Mouse (Mus musculus): ENCODE measurements around the gene Crybb1. TPM values are rescaled to one million over a fixed set of nuclear protein-coding genes. Genes with fewer than 3 reads are reported as not detected.

The Crybb1 gene
- total and polyA plus RNA-seq, 3 experiments: not detected

- Histone ChIP-seq H3K27me3 (ENCODE audit: insufficient read depth, low read length) (no peaks in the 10 kb centered on the region), H3K36me3 (replicated peaks) (peaks cover 88% of the 10 kb centered on the region), H3K9me3 (replicated peaks) (no peaks in the 10 kb centered on the region), H3K4me3 (ENCODE audit: low read depth, low read length) (peak overlapping the region; percentile 31; the same call in 1 of the 2 replicates), H3K4me1 (ENCODE audit: insufficient read depth, low read depth, low read length) (peaks cover 100% of the 10 kb centered on the region)
- ATAC-seq (ENCODE audit: extremely low read depth, insufficient number of reproducible peaks, low FRiP score, poor library complexity, severe bottlenecking): no peak
- TF ChIP-seq GATA2 (IDR thresholded peaks at IDR 0.05; ENCODE audit: borderline replicate concordance, low read depth, low read length): no peak
- no peak for TF ChIP-seq GATA1 (IDR thresholded peaks at IDR 0.05; ENCODE audit: borderline replicate concordance, low read length)
- no peak for DNase-seq (ENCODE audit: low spot score)
Observed at GRCm38 (mm10) chr5:112283543-112284202, 28.1 kb downstream of the Crybb1 start.

GRCm38 (mm10) chr5:112284203-112284582 is 28.6 kb downstream of the Crybb1 start:
- Histone ChIP-seq H3K27me3 (ENCODE audit: insufficient read depth, low read length) (no peaks in the 10 kb centered on the region), H3K4me1 (ENCODE audit: insufficient read depth, low read depth, low read length) (peaks cover 100% of the 10 kb centered on the region), H3K9me3 (replicated peaks) (no peaks in the 10 kb centered on the region), H3K36me3 (replicated peaks) (peaks cover 85% of the 10 kb centered on the region), H3K4me3 (ENCODE audit: low read depth, low read length) (peak overlapping the region; percentile 31; the same call in 1 of the 2 replicates)
- ATAC-seq (ENCODE audit: extremely low read depth, insufficient number of reproducible peaks, low FRiP score, poor library complexity, severe bottlenecking) (no peak), DNase-seq (ENCODE audit: low spot score) (no peak)
- no peak for TF ChIP-seq GATA2 (IDR thresholded peaks at IDR 0.05; ENCODE audit: borderline replicate concordance, low read depth, low read length)
- TF ChIP-seq TAL1 (conservative IDR thresholded peaks at IDR 0.05; ENCODE audit: low read depth, low read length): no peak
- no peak for TF ChIP-seq CTCF (IDR thresholded peaks at IDR 0.05; ENCODE audit: low read depth, low read length)
- TF ChIP-seq POLR2AphosphoS5 (IDR thresholded peaks at IDR 0.05; ENCODE audit: insufficient replicate concordance, low read depth, low read length): no peak
- no peak for TF ChIP-seq GATA1 (IDR thresholded peaks at IDR 0.05; ENCODE audit: borderline replicate concordance, low read length)

- Histone ChIP-seq H3K4me1 (ENCODE audit: insufficient read depth, low read depth, low read length) (peaks cover 98% of the 10 kb centered on the region), H3K27me3 (ENCODE audit: insufficient read depth, low read length) (no peaks in the 10 kb centered on the region), H3K9me3 (replicated peaks) (no peaks in the 10 kb centered on the region), H3K4me3 (ENCODE audit: low read depth, low read length) (peak overlapping the region; percentile 28; the same call in 1 of the 2 replicates), H3K36me3 (replicated peaks) (peaks cover 84% of the 10 kb centered on the region)
- ATAC-seq (ENCODE audit: extremely low read depth, insufficient number of reproducible peaks, low FRiP score, poor library complexity, severe bottlenecking) (no peak), DNase-seq (ENCODE audit: low spot score) (no peak)
- no peak for TF ChIP-seq CTCF (IDR thresholded peaks at IDR 0.05; ENCODE audit: low read depth, low read length)
- no peak for TF ChIP-seq TAL1 (conservative IDR thresholded peaks at IDR 0.05; ENCODE audit: low read depth, low read length)
- TF ChIP-seq GATA1 (IDR thresholded peaks at IDR 0.05; ENCODE audit: borderline replicate concordance, low read length): no peak
Observed at GRCm38 (mm10) chr5:112285548-112286085, 30.0 kb downstream of the Crybb1 start.

DNA sequence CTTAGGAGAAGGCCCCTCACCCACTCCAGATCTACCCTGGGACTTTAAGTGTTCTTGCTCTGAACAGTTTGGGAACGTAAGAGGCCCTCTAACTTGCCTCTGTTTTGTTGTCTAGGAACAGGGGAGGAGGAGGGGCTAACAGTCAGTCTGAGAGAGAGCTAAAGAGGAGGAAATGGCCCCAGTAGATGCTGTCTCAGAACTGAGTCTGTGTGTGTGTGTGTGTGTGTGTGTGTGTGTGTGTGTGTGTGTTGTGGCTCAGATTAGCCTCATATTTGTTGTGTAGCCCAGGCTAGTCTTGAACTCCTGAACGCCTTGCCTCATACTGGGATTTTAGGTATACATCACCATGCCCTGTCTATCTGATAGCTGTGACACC is 31.0 kb downstream of the Crybb1 start:
- TF ChIP-seq POLR2AphosphoS5 (IDR thresholded peaks at IDR 0.05; ENCODE audit: insufficient replicate concordance, low read depth, low read length) (no peak), GATA2 (IDR thresholded peaks at IDR 0.05; ENCODE audit: borderline replicate concordance, low read depth, low read length) (no peak), TAL1 (conservative IDR thresholded peaks at IDR 0.05; ENCODE audit: low read depth, low read length) (no peak), CTCF (IDR thresholded peaks at IDR 0.05; ENCODE audit: low read depth, low read length) (no peak), GATA1 (IDR thresholded peaks at IDR 0.05; ENCODE audit: borderline replicate concordance, low read length) (no peak)
- DNase-seq (ENCODE audit: low spot score) (peak; percentile 57), ATAC-seq (ENCODE audit: extremely low read depth, insufficient number of reproducible peaks, low FRiP score, poor library complexity, severe bottlenecking) (peak; percentile 47)
- Histone ChIP-seq H3K4me1 (ENCODE audit: insufficient read depth, low read depth, low read length) (peaks cover 98% of the 10 kb centered on the region), H3K9me3 (replicated peaks) (no peaks in the 10 kb centered on the region), H3K4me3 (ENCODE audit: low read depth, low read length) (peak overlapping the region; percentile 43; the same call in 1 of the 2 replicates), H3K36me3 (replicated peaks) (peaks cover 84% of the 10 kb centered on the region), H3K27me3 (ENCODE audit: insufficient read depth, low read length) (no peaks in the 10 kb centered on the region)

DNA sequence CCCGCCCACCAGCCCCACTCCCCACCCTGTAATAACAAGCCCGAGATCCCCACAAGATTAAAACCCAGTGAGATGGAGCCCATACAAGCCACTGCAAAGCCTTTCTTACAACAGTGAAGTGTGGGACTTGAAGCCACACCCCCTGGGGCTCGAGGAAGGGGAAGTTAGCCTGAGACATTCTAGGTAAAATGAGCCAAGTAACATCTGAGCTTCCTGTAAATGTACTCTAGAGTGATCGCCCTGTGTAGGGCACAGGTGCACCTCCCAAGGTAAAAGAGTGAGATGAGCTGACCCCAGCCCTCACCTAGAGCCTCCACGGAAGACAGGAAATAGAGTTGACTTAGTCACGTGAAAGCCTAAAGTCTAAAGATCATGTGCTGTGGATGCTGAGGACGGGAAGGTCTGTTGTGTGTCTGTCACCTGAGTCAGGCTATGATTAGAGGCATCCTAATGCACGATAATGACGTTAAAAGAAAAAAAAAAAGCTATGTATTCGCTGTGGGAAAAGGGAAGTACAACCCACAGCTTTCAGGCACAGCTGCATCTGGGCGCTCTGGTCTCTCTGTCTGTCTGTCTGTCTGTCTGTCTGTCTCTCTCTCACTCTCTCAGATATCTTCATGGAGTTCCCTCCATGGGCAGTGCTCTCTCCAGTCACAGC is 31.5 kb downstream of the Crybb1 start:
- ATAC-seq (ENCODE audit: extremely low read depth, insufficient number of reproducible peaks, low FRiP score, poor library complexity, severe bottlenecking): peak; percentile 50
- peaks cover 98% of the 10 kb centered on the region for H3K4me1 ChIP-seq (ENCODE audit: insufficient read depth, low read depth, low read length)
- peak; percentile 71 for DNase-seq (ENCODE audit: low spot score)
- peaks cover 84% of the 10 kb centered on the region for H3K36me3 ChIP-seq (replicated peaks)
- H3K27me3 ChIP-seq (ENCODE audit: insufficient read depth, low read length): no peaks in the 10 kb centered on the region
- H3K4me3 ChIP-seq (ENCODE audit: low read depth, low read length): peak overlapping the region; percentile 43; the same call in 1 of the 2 replicates
- TF ChIP-seq GATA1 (IDR thresholded peaks at IDR 0.05; ENCODE audit: borderline replicate concordance, low read length) (no peak), TAL1 (conservative IDR thresholded peaks at IDR 0.05; ENCODE audit: low read depth, low read length) (no peak), GATA2 (IDR thresholded peaks at IDR 0.05; ENCODE audit: borderline replicate concordance, low read depth, low read length) (no peak), POLR2AphosphoS5 (IDR thresholded peaks at IDR 0.05; ENCODE audit: insufficient replicate concordance, low read depth, low read length) (no peak), CTCF (IDR thresholded peaks at IDR 0.05; ENCODE audit: low read depth, low read length) (no peak)
- H3K9me3 ChIP-seq (replicated peaks): no peaks in the 10 kb centered on the region

GRCm38 (mm10) chr5:112287652-112288051 is 32.0 kb downstream of the Crybb1 start:
- DNase-seq (ENCODE audit: low spot score) (no peak), ATAC-seq (ENCODE audit: extremely low read depth, insufficient number of reproducible peaks, low FRiP score, poor library complexity, severe bottlenecking) (no peak)
- H3K4me3 ChIP-seq (ENCODE audit: low read depth, low read length): peak overlapping the region; percentile 43; the same call in 1 of the 2 replicates
- no peaks in the 10 kb centered on the region for H3K9me3 ChIP-seq (replicated peaks)
- TF ChIP-seq CTCF (IDR thresholded peaks at IDR 0.05; ENCODE audit: low read depth, low read length) (no peak), GATA2 (IDR thresholded peaks at IDR 0.05; ENCODE audit: borderline replicate concordance, low read depth, low read length) (no peak), TAL1 (conservative IDR thresholded peaks at IDR 0.05; ENCODE audit: low read depth, low read length) (no peak), POLR2AphosphoS5 (IDR thresholded peaks at IDR 0.05; ENCODE audit: insufficient replicate concordance, low read depth, low read length) (no peak), GATA1 (IDR thresholded peaks at IDR 0.05; ENCODE audit: borderline replicate concordance, low read length) (no peak)
- H3K4me1 ChIP-seq (ENCODE audit: insufficient read depth, low read depth, low read length): peaks cover 98% of the 10 kb centered on the region
- no peaks in the 10 kb centered on the region for H3K27me3 ChIP-seq (ENCODE audit: insufficient read depth, low read length)
- peaks cover 86% of the 10 kb centered on the region for H3K36me3 ChIP-seq (replicated peaks)

All from G1E (cell line).